Mouse (Mus musculus) kidney, embryonic 16.5 days (tissue): ENCODE results near the gene Zfp385c. TPM values are rescaled to one million over a fixed set of nuclear protein-coding genes. Genes with fewer than 3 reads are reported as not detected.
"Not testable (repeated sequence)": the region's sequence is repeated elsewhere in the genome, so short reads cannot be mapped to it uniquely, and the experiment has no call there.

Source experiments
- ATAC-seq: fragments of 200-750 bp; cut with Nextera tagmentation; 2 replicates; pipeline ENCODE4 v1.8.0; 2017; ENCODE audit warnings: moderate TSS enrichment; ENCODE audit not compliant: low FRiP score, low TSS enrichment
- H3K27ac ChIP-seq: fragments of 300-500 bp; sonication (generic); 2 replicates; pipeline ENCODE4 v1.5.1; 2014; ENCODE audit warnings: low read length
- H3K27me3 ChIP-seq: fragments of 300-500 bp; sonication (generic); 2 replicates; pipeline ENCODE4 v1.6.1; 2014; ENCODE audit warnings: low read length, control low read depth, mixed read lengths; ENCODE audit not compliant: insufficient read depth
- H3K36me3 ChIP-seq: fragments of 300-500 bp; sonication (generic); 2 replicates; pipeline ENCODE4 v1.6.1; 2014; ENCODE audit warnings: low read length, control low read depth, mixed read lengths; ENCODE audit not compliant: insufficient read depth
- H3K4me1 ChIP-seq: fragments of 300-500 bp; sonication (generic); 2 replicates; pipeline ENCODE4 v1.6.1; 2014; ENCODE audit warnings: low read length, control low read depth, mixed read lengths; ENCODE audit not compliant: insufficient read depth
- H3K4me2 ChIP-seq: fragments of 300-500 bp; sonication (generic); replicated peaks from 2 replicates; pipeline ENCODE4 v1.6.1; 2014; ENCODE audit warnings: low read depth, low read length
- H3K4me3 ChIP-seq: fragments of 300-500 bp; sonication (generic); 2 replicates; pipeline ENCODE4 v1.5.1; 2014; ENCODE audit warnings: mild to moderate bottlenecking, low read length
- H3K9ac ChIP-seq: fragments of 300-500 bp; sonication (generic); replicated peaks from 2 replicates; pipeline ENCODE4 v1.6.1; 2014; ENCODE audit warnings: low read length
- H3K9me3 ChIP-seq: fragments of 300-500 bp; sonication (generic); 2 replicates; pipeline ENCODE4 v1.6.1; 2016; ENCODE audit warnings: low read length, control low read depth
- WGBS: fragments of 180-500 bp; shearing (Covaris S2); extraction: QIAGEN DNeasy Blood & Tissue Kit; methylation state at CpG from one replicate; pipeline ENCODE4 v1.1.7; 2014; 5-methylcytosine and 5-hydroxymethylcytosine counted together
- polyA plus RNA-seq: library from polyadenylated mRNA; unstranded; fragments of >200 nt; fragmentation: Nextera tagmentation; extraction: Ambion mirVana; gene quantifications from 2 replicates; pipeline ENCODE4 v1.2.1, GENCODE M21; 2015

The Zfp385c gene
- polyA plus RNA-seq, 1 experiment from 2014 or later = 0.32 TPM

DNA sequence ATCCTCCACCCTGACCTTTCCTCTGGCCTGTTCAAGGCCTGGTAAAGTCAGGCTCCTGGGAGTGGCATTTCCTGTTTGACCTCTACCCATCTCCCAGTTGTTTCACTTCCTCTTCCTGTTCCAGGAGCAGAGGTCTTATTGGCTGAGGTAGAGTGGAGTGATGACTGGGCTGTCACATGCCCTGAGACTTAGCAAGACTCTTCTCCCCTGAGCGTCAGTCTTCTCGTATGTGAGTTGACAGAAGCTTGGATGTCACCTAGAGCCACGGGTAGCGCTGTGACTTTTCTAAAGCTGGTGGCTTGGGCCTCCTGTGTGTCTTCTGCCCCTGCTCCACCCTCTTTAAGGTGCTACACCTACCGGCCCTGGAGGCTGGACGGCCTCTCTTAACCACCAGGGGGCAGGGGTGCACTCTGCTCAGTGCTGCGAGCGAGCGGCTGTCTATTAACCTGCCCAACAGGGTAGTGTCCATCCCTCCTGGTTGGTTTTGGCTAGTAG, 65.5 kb downstream of the Zfp385c start:
- Histone ChIP-seq H3K4me1 (peaks cover 30% of the 10 kb centered on the region), H3K27me3 (no peaks in the 10 kb centered on the region), H3K36me3 (peaks cover 13% of the 10 kb centered on the region; the same call in 1 of the 2 replicates), H3K9me3 (no peaks in the 10 kb centered on the region), H3K4me3 (no peak overlapping the region), H3K9ac (no peak overlapping the region), H3K4me2 (no peak overlapping the region), H3K27ac (no peak overlapping the region)
- WGBS = 23% methylated on average over 9 of the region's 9 CpGs
- peak; percentile 58; the same call in 1 of the 2 replicates for ATAC-seq

DNA sequence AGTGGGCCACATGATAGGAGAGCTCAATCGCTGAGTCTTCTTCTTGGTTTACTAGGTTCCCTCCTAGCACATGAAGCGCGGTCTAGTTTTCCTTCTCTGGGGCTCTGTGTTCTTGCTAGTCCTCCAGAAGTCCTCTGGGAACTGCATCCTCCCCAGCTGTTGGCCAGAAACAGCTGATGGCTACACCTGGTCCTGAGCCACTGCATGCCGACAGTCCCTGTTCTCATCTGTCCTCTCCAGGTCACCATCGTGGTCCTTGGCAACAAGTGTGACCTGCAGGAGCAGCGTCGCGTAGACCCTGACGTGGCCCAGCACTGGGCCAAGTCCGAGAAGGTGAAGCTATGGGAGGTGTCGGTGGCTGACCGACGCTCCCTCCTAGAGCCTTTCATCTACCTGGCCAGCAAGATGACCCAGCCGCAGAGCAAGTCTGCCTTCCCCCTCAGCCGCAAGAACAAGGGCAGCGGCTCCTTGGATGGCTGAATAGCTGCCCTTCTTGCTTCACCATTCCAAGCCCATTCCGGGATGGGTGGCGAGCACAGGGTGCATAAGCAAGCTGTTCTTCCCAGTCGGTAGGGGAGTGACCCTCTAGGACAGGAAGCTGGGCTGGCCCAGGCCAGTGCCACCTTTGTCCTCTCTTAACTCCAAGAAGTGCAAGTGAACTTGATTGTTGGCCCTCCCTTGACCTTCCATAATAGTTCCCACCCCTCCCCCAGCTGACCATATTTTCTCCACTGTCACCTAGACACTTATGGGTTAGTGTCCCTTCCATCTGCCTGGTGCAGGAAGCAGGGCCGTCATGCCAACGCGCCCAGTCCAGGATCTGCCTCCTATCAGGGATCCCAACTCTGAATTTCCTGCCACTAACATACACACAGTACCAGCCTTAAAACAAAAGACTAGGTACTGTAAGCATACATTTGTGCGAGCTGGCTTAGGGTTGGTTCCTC, 66.2 kb downstream of the Zfp385c start:
- 90% methylated on average over 23 of the region's 23 CpGs for WGBS
- H3K27ac ChIP-seq = no peak overlapping the region
- ATAC-seq = no peak

DNA sequence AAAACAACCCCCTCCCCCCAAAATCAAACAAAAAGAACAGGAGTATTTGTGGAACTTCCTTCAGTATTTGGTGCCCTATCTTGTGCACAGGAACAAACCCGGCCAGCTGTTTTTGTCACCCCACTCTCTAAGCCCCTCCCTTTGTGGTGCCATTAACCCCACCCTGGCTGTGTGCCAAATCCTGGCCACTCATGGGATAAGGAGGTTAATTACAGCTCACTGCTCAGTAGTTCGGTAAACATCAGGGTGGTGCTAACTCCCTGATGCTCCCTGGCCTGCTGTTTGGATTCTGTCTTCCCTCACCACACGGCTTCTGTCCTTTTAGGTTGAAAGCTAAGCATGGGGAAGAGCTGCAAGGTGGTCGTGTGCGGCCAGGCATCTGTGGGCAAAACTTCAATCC, 68.4 kb downstream of the Zfp385c start:
- Histone ChIP-seq H3K36me3 (peaks cover 13% of the 10 kb centered on the region; the same call in 1 of the 2 replicates), H3K27ac (peak overlapping the region; percentile 8; the same call in 1 of the 2 replicates), H3K9me3 (no peaks in the 10 kb centered on the region), H3K9ac (peak overlapping the region; percentile 89), H3K4me1 (peaks cover 29% of the 10 kb centered on the region), H3K27me3 (no peaks in the 10 kb centered on the region), H3K4me3 (peak overlapping the region; percentile 85), H3K4me2 (peak overlapping the region; percentile 65)
- no peak for ATAC-seq
- WGBS = 27% methylated on average over 5 of the region's 5 CpGs

More for the DNA sequence above, 66.2 kb downstream of the Zfp385c start:
- H3K27me3 ChIP-seq = no peaks in the 10 kb centered on the region
- peaks cover 13% of the 10 kb centered on the region; the same call in 1 of the 2 replicates for H3K36me3 ChIP-seq
- H3K4me3 ChIP-seq = no peak overlapping the region
- H3K4me1 ChIP-seq = peaks cover 30% of the 10 kb centered on the region
- H3K4me2 ChIP-seq = no peak overlapping the region
- no peaks in the 10 kb centered on the region for H3K9me3 ChIP-seq
- H3K9ac ChIP-seq = no peak overlapping the region

DNA sequence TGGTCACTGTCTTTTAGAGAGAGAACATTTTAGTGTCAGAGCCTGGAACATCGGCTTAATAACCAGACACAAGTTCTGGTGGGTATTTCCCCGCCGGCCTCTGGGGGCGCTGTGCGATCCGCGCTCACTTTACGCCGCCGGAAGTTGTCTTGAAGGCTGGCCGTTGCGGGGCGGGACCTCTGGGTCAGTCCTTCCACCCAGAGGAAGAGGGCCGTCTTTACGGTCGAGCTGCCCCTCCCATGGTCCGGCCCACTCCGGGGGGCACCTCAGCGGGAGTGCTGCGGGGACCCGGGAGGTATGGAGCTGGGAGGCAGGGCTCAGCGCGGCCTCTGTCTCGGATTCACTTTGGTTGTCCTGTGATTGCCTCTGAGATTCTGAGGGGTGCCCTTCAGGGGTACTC, 69.5 kb downstream of the Zfp385c start:
- peak overlapping the region; percentile 91 for H3K27ac ChIP-seq
- H3K9me3 ChIP-seq = no peaks in the 10 kb centered on the region
- WGBS = under 1% methylated on average over 24 of the region's 24 CpGs
- ATAC-seq = peak; percentile 86
- peak overlapping the region; percentile 65 for H3K4me2 ChIP-seq
- H3K36me3 ChIP-seq = peaks cover 13% of the 10 kb centered on the region; the same call in 1 of the 2 replicates
- peaks cover 31% of the 10 kb centered on the region for H3K4me1 ChIP-seq
- H3K9ac ChIP-seq = peak overlapping the region; percentile 89
- H3K4me3 ChIP-seq = peak overlapping the region; percentile 85
- H3K27me3 ChIP-seq = no peaks in the 10 kb centered on the region

GRCm38 (mm10) chr11:100619982-100620381, 72.3 kb downstream of the Zfp385c start, which contains the start of gene Dnajc7:
Dnajc7 (minus strand) TSS chr11:100620168.
- Histone ChIP-seq H3K4me1 (peaks cover 29% of the 10 kb centered on the region), H3K36me3 (peaks cover 3% of the 10 kb centered on the region; the same call in 1 of the 2 replicates), H3K9me3 (no peaks in the 10 kb centered on the region), H3K27ac (peak within 1 kb of the TSS; percentile 93), H3K4me2 (peak within 1 kb of the TSS; percentile 72), H3K4me3 (peak within 1 kb of the TSS; percentile 72), H3K27me3 (no peaks in the 10 kb centered on the region), H3K9ac (peak within 1 kb of the TSS; percentile 88)
- ATAC-seq = 0 out of 2 replicates have a peak, but pooled peaks have one; percentile 0
- under 1% methylated on average over 11 of the region's 11 CpGs for WGBS

GRCm38 (mm10) chr11:100619485-100619975, 72.7 kb downstream of the Zfp385c start:
- peak; percentile 96 for ATAC-seq

GRCm38 (mm10) chr11:100618761-100619484, 73.3 kb downstream of the Zfp385c start, which contains the start of gene Nkiras2:
Nkiras2 (plus strand) TSS chr11:100619244.
- ATAC-seq = peak; percentile 69
- under 1% methylated on average over 36 of the region's 36 CpGs for WGBS
- H3K4me1 ChIP-seq = peaks cover 24% of the 10 kb centered on the region

More at GRCm38 (mm10) chr11:100619485-100619975, 72.7 kb downstream of the Zfp385c start:
- Histone ChIP-seq H3K4me3 (peak overlapping the region; percentile 72), H3K9ac (peak overlapping the region; percentile 88), H3K4me1 (peaks cover 29% of the 10 kb centered on the region), H3K9me3 (no peaks in the 10 kb centered on the region), H3K27ac (peak overlapping the region; percentile 93), H3K4me2 (peak overlapping the region; percentile 72), H3K27me3 (no peaks in the 10 kb centered on the region), H3K36me3 (no peaks in the 10 kb centered on the region; the same call in 1 of the 2 replicates)
- under 1% methylated on average over 40 of the region's 40 CpGs for WGBS

GRCm38 (mm10) chr11:100617480-100617879, 74.8 kb downstream of the Zfp385c start:
- H3K4me2 ChIP-seq = peak overlapping the region; percentile 72; the same call in 1 of the 2 replicates
- H3K4me1 ChIP-seq = peaks cover 17% of the 10 kb centered on the region
- WGBS = 88% methylated on average over 4 of the region's 4 CpGs
- no peak for ATAC-seq
- no peaks in the 10 kb centered on the region for H3K27me3 ChIP-seq
- no peak overlapping the region for H3K27ac ChIP-seq
- H3K36me3 ChIP-seq = no peaks in the 10 kb centered on the region; the same call in 1 of the 2 replicates
- no peak overlapping the region for H3K4me3 ChIP-seq
- H3K9me3 ChIP-seq = no peaks in the 10 kb centered on the region
- no peak overlapping the region for H3K9ac ChIP-seq

More at GRCm38 (mm10) chr11:100618761-100619484, 73.3 kb downstream of the Zfp385c start, which contains the start of gene Nkiras2:
- Histone ChIP-seq H3K4me2 (peak within 1 kb of the TSS; percentile 72), H3K4me3 (peak within 1 kb of the TSS; percentile 72), H3K27ac (peak within 1 kb of the TSS; percentile 93), H3K27me3 (no peaks in the 10 kb centered on the region), H3K36me3 (no peaks in the 10 kb centered on the region; the same call in 1 of the 2 replicates), H3K9ac (peak within 1 kb of the TSS; percentile 88), H3K9me3 (no peaks in the 10 kb centered on the region)

- H3K4me1 ChIP-seq = peaks cover 16% of the 10 kb centered on the region
- not testable (repeated sequence) for H3K36me3 ChIP-seq, H3K4me3 ChIP-seq, ATAC-seq, H3K4me2 ChIP-seq, H3K9me3 ChIP-seq, H3K27ac ChIP-seq, H3K9ac ChIP-seq, H3K27me3 ChIP-seq
- 96% methylated on average over 7 of the region's 7 CpGs for WGBS
Observed at GRCm38 (mm10) chr11:100616836-100617235, 75.4 kb downstream of the Zfp385c start.
